Mouse (Mus musculus) urinary bladder, postnatal 36 days (tissue): ENCODE measurements around the gene Rasgef1b.
A peak's percentile ranks its signal among the peaks of the same experiment; 100 is the strongest.
"Not testable (repeated sequence)": the region's sequence is repeated elsewhere in the genome, so short reads cannot be mapped to it uniquely, and the experiment has no call there.

ENCODE experiments used
- DNase-seq, 2 experiments: peaks; one replicate each; pipeline ENCODE4 v3.0.0; 2022; ENCODE audit warnings: low spot score in 2 of 2, mixed read lengths in 1 of 2

Gene Rasgef1b

GRCm38 (mm10) chr5:99216588-99217152 is 512.2 kb downstream of the Rasgef1b start:
- not testable (repeated sequence) for DNase-seq

- DNase-seq, result no peak
Measured at GRCm38 (mm10) chr5:99215207-99216157, 513.4 kb downstream of the Rasgef1b start.

GRCm38 (mm10) chr5:99214400-99214799 is 514.5 kb downstream of the Rasgef1b start:
- no peak for DNase-seq

- no peak for DNase-seq
Measured at GRCm38 (mm10) chr5:99213211-99213610, 515.7 kb downstream of the Rasgef1b start.

GRCm38 (mm10) chr5:99203475-99203874 is 525.4 kb downstream of the Rasgef1b start:
- DNase-seq, result peak in 1 of 2 experiments; percentile 25

GRCm38 (mm10) chr5:99202074-99202837 is 526.6 kb downstream of the Rasgef1b start:
- peak; percentile 44 to 49 for DNase-seq

GRCm38 (mm10) chr5:99195436-99195835 is 533.4 kb downstream of the Rasgef1b start:
- no peak for DNase-seq

GRCm38 (mm10) chr5:99190941-99191800 is 537.7 kb downstream of the Rasgef1b start:
- DNase-seq, result no peak

GRCm38 (mm10) chr5:99183637-99184036 is 545.2 kb downstream of the Rasgef1b start:
- no peak for DNase-seq

- DNase-seq, result no peak
Measured at GRCm38 (mm10) chr5:99174608-99175385, 554.1 kb downstream of the Rasgef1b start.

GRCm38 (mm10) chr5:99169836-99170235 is 559.0 kb downstream of the Rasgef1b start:
- no peak for DNase-seq

- DNase-seq, result no peak
Measured at GRCm38 (mm10) chr5:99167767-99168166, 561.1 kb downstream of the Rasgef1b start.
